Mouse (Mus musculus): ENCODE results near the gene Gstm6. TPM values are rescaled to one million over a fixed set of nuclear protein-coding genes. Genes with fewer than 3 reads are reported as not detected.
A peak's percentile ranks its signal among the peaks of the same experiment; 100 is the strongest.
"Not testable (repeated sequence)": the region's sequence is repeated elsewhere in the genome, so short reads cannot be mapped to it uniquely, and the experiment has no call there.

The Gstm6 gene
- polyA plus RNA-seq, 1 experiment from 2014 or later: 12.2 TPM

DNA sequence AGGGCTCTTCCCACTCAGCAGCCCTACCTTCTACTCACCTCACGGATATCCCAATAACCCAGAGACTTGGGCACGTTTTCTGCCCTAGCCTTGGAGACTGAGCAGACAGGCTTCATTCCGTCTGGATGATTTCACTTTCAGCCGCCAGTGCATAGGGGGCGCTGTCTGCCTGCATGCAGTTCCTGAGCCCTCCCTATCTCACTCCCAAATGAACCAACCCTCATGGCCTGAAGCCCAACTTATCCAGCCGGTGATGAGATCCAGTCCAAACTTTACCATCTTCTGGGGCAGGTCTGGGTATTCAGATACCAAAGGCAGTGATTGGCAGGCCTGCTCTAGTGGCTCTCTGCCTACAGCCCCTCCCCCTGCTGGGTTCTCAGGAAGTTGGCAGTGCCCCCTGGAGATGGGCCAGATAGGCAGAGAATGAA lies 9.8 kb upstream of the Gstm6 start:
- peak; percentile 63; the same call in 1 of the 2 replicates for ATAC-seq (replicated peaks; ENCODE audit: extremely low read depth, insufficient read depth, low FRiP score)
- H3K27ac ChIP-seq (ENCODE audit: low read length): no peak overlapping the region
- peaks cover 2% of the 10 kb centered on the region; the same call in 1 of the 2 replicates for H3K27me3 ChIP-seq (ENCODE audit: control insufficient read depth, insufficient read depth, low read length)
- no peak overlapping the region for H3K9ac ChIP-seq (ENCODE audit: low read length)
- H3K4me3 ChIP-seq (ENCODE audit: low read length): no peak overlapping the region
- H3K9me3 ChIP-seq (replicated peaks; ENCODE audit: control insufficient read depth, low read length): no peaks in the 10 kb centered on the region
- 16% methylated on average over 6 of the region's 6 CpGs for WGBS
- H3K4me1 ChIP-seq (ENCODE audit: control insufficient read depth, insufficient read depth, low read length): no peaks in the 10 kb centered on the region
- H3K4me2 ChIP-seq (ENCODE audit: low read depth, low read length): no peak overlapping the region
- H3K36me3 ChIP-seq (ENCODE audit: control insufficient read depth, insufficient read depth): no peaks in the 10 kb centered on the region

DNA sequence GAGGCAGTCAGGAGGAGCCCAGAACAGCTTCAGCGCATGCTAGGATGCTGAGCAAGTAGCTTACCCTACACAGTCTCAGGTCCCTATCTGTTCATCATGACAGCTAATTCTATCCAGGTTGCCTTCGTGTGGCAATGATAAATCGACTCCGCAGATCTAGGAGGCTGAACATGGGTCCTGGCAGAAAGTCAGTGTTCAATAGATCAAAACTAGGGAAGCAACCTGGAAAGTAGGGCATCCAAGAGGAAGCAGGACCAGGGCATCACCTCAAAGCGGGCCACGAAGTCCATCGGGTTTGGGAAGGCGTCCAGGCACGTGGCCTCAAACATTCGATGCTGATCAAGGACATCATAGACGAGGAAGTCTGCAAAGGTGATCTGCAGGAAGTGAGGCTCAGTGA lies 7.0 kb upstream of the Gstm6 start:
- WGBS: 78% methylated on average over 11 of the region's 11 CpGs
- peaks cover 2% of the 10 kb centered on the region; the same call in 1 of the 2 replicates for H3K27me3 ChIP-seq (ENCODE audit: control insufficient read depth, insufficient read depth, low read length)
- ATAC-seq (replicated peaks; ENCODE audit: extremely low read depth, insufficient read depth, low FRiP score): no peak
- H3K4me2 ChIP-seq (ENCODE audit: low read depth, low read length): no peak overlapping the region
- H3K4me1 ChIP-seq (ENCODE audit: control insufficient read depth, insufficient read depth, low read length): no peaks in the 10 kb centered on the region
- no peaks in the 10 kb centered on the region for H3K9me3 ChIP-seq (replicated peaks; ENCODE audit: control insufficient read depth, low read length)
- H3K27ac ChIP-seq (ENCODE audit: low read length): no peak overlapping the region
- H3K4me3 ChIP-seq (ENCODE audit: low read length): no peak overlapping the region
- no peak overlapping the region for H3K9ac ChIP-seq (ENCODE audit: low read length)
- H3K36me3 ChIP-seq (ENCODE audit: control insufficient read depth, insufficient read depth): no peaks in the 10 kb centered on the region

DNA sequence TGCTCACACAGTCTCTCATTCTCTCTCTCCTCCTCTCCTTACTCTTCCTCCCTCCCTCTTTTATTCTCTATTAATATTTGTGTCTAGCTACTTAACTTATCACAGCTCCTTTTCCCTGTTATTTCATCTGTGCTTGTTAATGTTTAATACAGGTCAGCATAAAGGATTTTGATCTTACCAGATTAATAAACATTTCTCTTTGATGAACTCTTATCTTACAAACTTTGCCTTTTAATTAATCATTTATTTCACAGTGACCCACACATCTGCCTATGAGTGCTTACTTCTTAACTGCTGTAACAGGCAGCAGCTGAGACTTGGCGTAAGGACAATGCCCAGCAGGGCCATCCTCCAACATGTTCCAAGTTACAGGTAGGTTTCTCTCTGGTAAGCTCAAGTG lies 5.9 kb upstream of the Gstm6 start:
- not testable (repeated sequence) for H3K9me3 ChIP-seq (replicated peaks; ENCODE audit: control insufficient read depth, low read length); H3K36me3 ChIP-seq (ENCODE audit: control insufficient read depth, insufficient read depth); H3K27ac ChIP-seq (ENCODE audit: low read length); H3K9ac ChIP-seq (ENCODE audit: low read length); ATAC-seq (replicated peaks; ENCODE audit: extremely low read depth, insufficient read depth, low FRiP score); H3K4me3 ChIP-seq (ENCODE audit: low read length); H3K4me1 ChIP-seq (ENCODE audit: control insufficient read depth, insufficient read depth, low read length); H3K27me3 ChIP-seq (ENCODE audit: control insufficient read depth, insufficient read depth, low read length); H3K4me2 ChIP-seq (ENCODE audit: low read depth, low read length)
- WGBS: 71% methylated on average over 1 of the region's 1 CpGs

DNA sequence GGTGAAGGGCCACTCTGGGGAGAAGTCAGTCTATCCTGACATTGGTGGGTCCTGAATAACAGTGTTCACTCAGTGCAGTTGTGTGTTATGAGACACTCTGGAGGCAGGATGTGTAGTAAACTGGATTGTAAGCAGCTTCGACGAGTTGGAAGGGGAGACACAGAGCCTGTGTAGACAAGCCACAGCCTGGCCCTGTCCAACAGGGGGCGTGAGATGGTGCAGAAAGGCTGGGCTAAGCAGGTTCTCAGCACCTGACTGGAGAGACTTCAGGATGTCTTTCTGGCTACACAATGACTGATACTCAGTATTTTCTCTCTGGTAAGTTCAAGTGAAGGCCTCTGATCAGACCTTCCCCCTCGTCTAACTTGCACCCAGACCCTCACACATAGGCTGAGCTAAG lies 2.2 kb upstream of the Gstm6 start:
- H3K4me1 ChIP-seq (ENCODE audit: control insufficient read depth, insufficient read depth, low read length): peaks cover 4% of the 10 kb centered on the region; the same call in 1 of the 2 replicates
- H3K4me3 ChIP-seq (ENCODE audit: low read length): no peak overlapping the region
- no peaks in the 10 kb centered on the region for H3K36me3 ChIP-seq (ENCODE audit: control insufficient read depth, insufficient read depth)
- H3K27me3 ChIP-seq (ENCODE audit: control insufficient read depth, insufficient read depth, low read length): 0 out of 2 replicates have a peak, but pooled peaks cover 5% of the 10 kb centered on the region
- 51% methylated on average over 4 of the region's 4 CpGs for WGBS
- no peak overlapping the region for H3K4me2 ChIP-seq (ENCODE audit: low read depth, low read length)
- no peak overlapping the region for H3K27ac ChIP-seq (ENCODE audit: low read length)
- H3K9me3 ChIP-seq (replicated peaks; ENCODE audit: control insufficient read depth, low read length): no peaks in the 10 kb centered on the region
- no peak for ATAC-seq (replicated peaks; ENCODE audit: extremely low read depth, insufficient read depth, low FRiP score)
- H3K9ac ChIP-seq (ENCODE audit: low read length): no peak overlapping the region

DNA sequence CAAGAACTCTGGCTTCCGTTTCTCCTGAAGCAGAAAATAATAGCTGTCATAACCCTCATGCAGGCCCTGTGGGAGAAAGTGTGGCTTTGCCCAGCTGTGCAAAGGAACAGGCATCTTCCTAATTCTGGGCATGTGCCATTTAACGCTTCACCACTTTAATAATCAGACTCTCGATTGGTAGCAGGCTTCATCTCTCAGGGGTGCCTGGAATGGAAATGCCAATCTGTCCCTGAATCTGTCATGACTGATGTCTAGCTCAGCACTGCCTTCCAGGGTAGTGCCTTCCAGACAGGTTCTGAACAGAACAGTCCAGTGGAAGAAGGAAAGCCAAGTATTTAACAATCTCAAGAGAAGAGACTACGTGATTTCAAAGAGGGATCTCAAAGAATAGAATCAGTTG lies 2.3 kb downstream of the Gstm6 start:
- 58% methylated on average over 4 of the region's 4 CpGs for WGBS
- Histone ChIP-seq H3K4me3 (ENCODE audit: low read length) (no peak overlapping the region), H3K27ac (ENCODE audit: low read length) (no peak overlapping the region), H3K9ac (ENCODE audit: low read length) (no peak overlapping the region), H3K4me1 (ENCODE audit: control insufficient read depth, insufficient read depth, low read length) (peaks cover 10% of the 10 kb centered on the region), H3K36me3 (ENCODE audit: control insufficient read depth, insufficient read depth) (no peaks in the 10 kb centered on the region), H3K27me3 (ENCODE audit: control insufficient read depth, insufficient read depth, low read length) (0 out of 2 replicates have a peak, but pooled peaks cover 3% of the 10 kb centered on the region), H3K4me2 (ENCODE audit: low read depth, low read length) (no peak overlapping the region), H3K9me3 (replicated peaks; ENCODE audit: control insufficient read depth, low read length) (no peaks in the 10 kb centered on the region)
- no peak for ATAC-seq (replicated peaks; ENCODE audit: extremely low read depth, insufficient read depth, low FRiP score)

DNA sequence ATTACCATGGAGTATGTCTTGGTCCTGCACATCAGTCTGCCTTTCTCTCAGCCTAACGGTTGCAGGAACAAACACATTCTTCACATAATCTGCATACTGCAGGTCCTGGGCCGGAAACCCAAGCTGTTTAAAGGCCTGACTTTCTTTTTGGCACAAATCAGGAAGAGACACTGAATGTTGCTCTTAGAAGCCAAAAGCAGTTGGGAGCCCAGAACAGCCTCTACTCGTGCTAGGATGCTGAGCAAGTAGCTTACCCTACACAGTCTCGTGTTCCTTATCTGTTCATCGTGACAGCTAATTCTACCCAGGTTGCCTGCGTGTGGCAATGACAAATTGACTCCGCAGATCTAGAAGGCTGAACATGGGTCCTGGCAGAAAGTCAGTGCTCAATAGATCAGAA lies 3.0 kb downstream of the Gstm6 start:
- Histone ChIP-seq H3K9ac (ENCODE audit: low read length) (no peak overlapping the region), H3K27me3 (ENCODE audit: control insufficient read depth, insufficient read depth, low read length) (0 out of 2 replicates have a peak, but pooled peaks cover 3% of the 10 kb centered on the region), H3K9me3 (replicated peaks; ENCODE audit: control insufficient read depth, low read length) (no peaks in the 10 kb centered on the region), H3K27ac (ENCODE audit: low read length) (no peak overlapping the region), H3K4me2 (ENCODE audit: low read depth, low read length) (no peak overlapping the region), H3K36me3 (ENCODE audit: control insufficient read depth, insufficient read depth) (no peaks in the 10 kb centered on the region), H3K4me1 (ENCODE audit: control insufficient read depth, insufficient read depth, low read length) (peaks cover 14% of the 10 kb centered on the region), H3K4me3 (ENCODE audit: low read length) (no peak overlapping the region)
- WGBS: 43% methylated on average over 7 of the region's 7 CpGs
- ATAC-seq (replicated peaks; ENCODE audit: extremely low read depth, insufficient read depth, low FRiP score): no peak

DNA sequence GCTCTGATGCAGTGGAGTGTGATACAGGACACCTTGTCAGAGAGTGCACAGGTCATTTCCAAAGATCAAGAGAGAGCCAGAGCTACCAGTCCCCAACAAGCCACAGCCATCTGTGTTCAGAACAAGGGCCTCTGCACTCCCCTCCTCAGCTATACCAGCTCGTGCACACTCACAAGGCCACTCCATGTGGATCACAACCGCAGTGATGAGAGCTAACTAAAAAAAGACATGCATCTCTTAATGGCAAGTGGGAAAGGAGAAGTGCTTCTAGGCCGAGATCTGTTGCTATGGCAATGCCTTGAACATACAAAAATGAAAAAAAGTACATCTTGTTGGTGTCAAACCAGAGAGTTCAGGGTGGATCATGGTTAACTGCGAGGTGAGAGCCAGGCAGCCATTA lies 3.7 kb downstream of the Gstm6 start:
- Histone ChIP-seq H3K27ac (ENCODE audit: low read length) (no peak overlapping the region), H3K4me3 (ENCODE audit: low read length) (no peak overlapping the region), H3K9me3 (replicated peaks; ENCODE audit: control insufficient read depth, low read length) (no peaks in the 10 kb centered on the region), H3K4me1 (ENCODE audit: control insufficient read depth, insufficient read depth, low read length) (peaks cover 17% of the 10 kb centered on the region), H3K4me2 (ENCODE audit: low read depth, low read length) (no peak overlapping the region), H3K36me3 (ENCODE audit: control insufficient read depth, insufficient read depth) (no peaks in the 10 kb centered on the region), H3K27me3 (ENCODE audit: control insufficient read depth, insufficient read depth, low read length) (0 out of 2 replicates have a peak, but pooled peaks cover 3% of the 10 kb centered on the region), H3K9ac (ENCODE audit: low read length) (no peak overlapping the region)
- WGBS: 61% methylated on average over 4 of the region's 4 CpGs
- no peak for ATAC-seq (replicated peaks; ENCODE audit: extremely low read depth, insufficient read depth, low FRiP score)

DNA sequence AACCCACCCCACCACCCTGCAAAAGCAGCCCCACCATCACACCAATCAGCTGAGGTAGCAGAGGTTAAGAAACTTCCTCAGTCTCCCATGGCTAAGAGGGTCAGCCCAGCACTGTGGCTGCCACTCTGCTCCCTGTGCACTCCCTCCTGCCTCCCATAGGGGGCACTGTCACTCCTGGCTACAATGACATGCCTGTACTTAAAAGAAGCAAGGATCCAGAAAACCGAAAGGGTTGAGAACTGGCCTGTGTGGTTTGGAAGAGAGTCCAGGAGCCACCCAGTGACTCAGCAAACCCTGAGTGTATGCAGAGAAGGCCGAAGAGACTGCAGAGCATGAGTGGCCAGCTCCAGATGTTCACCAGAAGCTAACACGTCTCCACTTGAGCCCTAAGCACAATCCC lies 4.1 kb downstream of the Gstm6 start:
- H3K27me3 ChIP-seq (ENCODE audit: control insufficient read depth, insufficient read depth, low read length): 0 out of 2 replicates have a peak, but pooled peaks cover 3% of the 10 kb centered on the region
- H3K4me1 ChIP-seq (ENCODE audit: control insufficient read depth, insufficient read depth, low read length): peaks cover 17% of the 10 kb centered on the region
- H3K27ac ChIP-seq (ENCODE audit: low read length): no peak overlapping the region
- H3K4me3 ChIP-seq (ENCODE audit: low read length): no peak overlapping the region
- 53% methylated on average over 3 of the region's 3 CpGs for WGBS
- no peaks in the 10 kb centered on the region for H3K9me3 ChIP-seq (replicated peaks; ENCODE audit: control insufficient read depth, low read length)
- H3K9ac ChIP-seq (ENCODE audit: low read length): no peak overlapping the region
- no peak overlapping the region for H3K4me2 ChIP-seq (ENCODE audit: low read depth, low read length)
- peak; percentile 49; the same call in 1 of the 2 replicates for ATAC-seq (replicated peaks; ENCODE audit: extremely low read depth, insufficient read depth, low FRiP score)
- no peaks in the 10 kb centered on the region for H3K36me3 ChIP-seq (ENCODE audit: control insufficient read depth, insufficient read depth)

DNA sequence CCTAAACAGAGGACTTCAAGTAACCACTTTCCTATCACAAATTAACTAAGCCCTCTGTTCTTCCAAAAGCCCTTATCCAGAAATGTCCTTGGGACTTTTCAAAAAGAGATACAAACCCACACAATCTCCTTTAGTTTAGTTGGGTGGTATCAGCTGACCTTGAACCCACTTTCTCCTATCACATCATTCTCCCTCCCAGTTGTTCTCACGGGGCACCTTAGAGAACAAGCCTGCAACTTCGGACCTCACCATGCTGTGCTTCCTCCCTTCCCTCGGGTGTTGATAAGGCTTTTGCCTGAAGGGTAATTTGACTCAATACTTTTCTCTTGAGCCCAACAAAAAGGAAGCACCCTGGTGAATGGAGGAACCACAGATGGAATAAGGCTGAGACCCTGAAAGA lies 7.7 kb downstream of the Gstm6 start:
- Histone ChIP-seq H3K4me1 (ENCODE audit: control insufficient read depth, insufficient read depth, low read length) (peaks cover 20% of the 10 kb centered on the region), H3K4me2 (ENCODE audit: low read depth, low read length) (no peak overlapping the region), H3K9me3 (replicated peaks; ENCODE audit: control insufficient read depth, low read length) (no peaks in the 10 kb centered on the region), H3K9ac (ENCODE audit: low read length) (no peak overlapping the region), H3K27me3 (ENCODE audit: control insufficient read depth, insufficient read depth, low read length) (no peaks in the 10 kb centered on the region), H3K27ac (ENCODE audit: low read length) (no peak overlapping the region), H3K36me3 (ENCODE audit: control insufficient read depth, insufficient read depth) (no peaks in the 10 kb centered on the region), H3K4me3 (ENCODE audit: low read length) (no peak overlapping the region)
- no peak for ATAC-seq (replicated peaks; ENCODE audit: extremely low read depth, insufficient read depth, low FRiP score)
- 23% methylated on average over 3 of the region's 3 CpGs for WGBS

Data from heart, embryonic 16.5 days (tissue).